Mouse (Mus musculus): ENCODE measurements around the gene Fam213a. TPM values are rescaled to one million over a fixed set of nuclear protein-coding genes. Genes with fewer than 3 reads are reported as not detected.
A peak's percentile ranks its signal among the peaks of the same experiment; 100 is the strongest.

Gene Fam213a
- polyA plus RNA-seq, 1 experiment from 2014 or later, result 40.6 TPM

GRCm38 (mm10) chr14:40956252-40957146 lies 57.1 kb downstream of the Fam213a start:
- Histone ChIP-seq H3K4me1 (ENCODE audit: insufficient read depth, low read depth, low read length) (peaks cover 54% of the 10 kb centered on the region), H3K9me3 (ENCODE audit: low read length) (no peaks in the 10 kb centered on the region), H3K36me3 (ENCODE audit: insufficient read depth, low read length) (no peaks in the 10 kb centered on the region), H3K4me3 (ENCODE audit: low read depth, low read length) (no peak overlapping the region), H3K27me3 (replicated peaks; ENCODE audit: insufficient read depth, low read length) (no peaks in the 10 kb centered on the region), H3K9ac (replicated peaks; ENCODE audit: low read depth) (no peak overlapping the region), H3K27ac (ENCODE audit: low read length) (peak overlapping the region; percentile 92), H3K4me2 (replicated peaks; ENCODE audit: low read depth, low read length) (no peak overlapping the region)
- peak; percentile 75 for ATAC-seq
- WGBS, result 28% methylated on average over 13 of the region's 13 CpGs
- peak; percentile 73 for DNase-seq (ENCODE audit: low spot score)
- TF ChIP-seq CTCF (IDR thresholded peaks at IDR 0.05), result peak; percentile 56
- TF ChIP-seq EP300 (IDR thresholded peaks at IDR 0.05), result peak; percentile 69

GRCm38 (mm10) chr14:40955596-40956251 lies 57.9 kb downstream of the Fam213a start:
- no peak overlapping the region for H3K4me3 ChIP-seq (ENCODE audit: low read depth, low read length)
- H3K4me2 ChIP-seq (replicated peaks; ENCODE audit: low read depth, low read length), result no peak overlapping the region; the same call in 1 of the 2 replicates
- peak; percentile 1; the same call in 1 of the 2 replicates for ATAC-seq
- 25% methylated on average over 10 of the region's 10 CpGs for WGBS
- no peak for TF ChIP-seq EP300 (IDR thresholded peaks at IDR 0.05)
- no peak for TF ChIP-seq CTCF (IDR thresholded peaks at IDR 0.05)
- peaks cover 56% of the 10 kb centered on the region for H3K4me1 ChIP-seq (ENCODE audit: insufficient read depth, low read depth, low read length)
- peak; percentile 32 for DNase-seq (ENCODE audit: low spot score)
- peak overlapping the region; percentile 92 for H3K27ac ChIP-seq (ENCODE audit: low read length)
- no peaks in the 10 kb centered on the region for H3K36me3 ChIP-seq (ENCODE audit: insufficient read depth, low read length)
- no peak overlapping the region for H3K9ac ChIP-seq (replicated peaks; ENCODE audit: low read depth)
- H3K27me3 ChIP-seq (replicated peaks; ENCODE audit: insufficient read depth, low read length), result no peaks in the 10 kb centered on the region
- H3K9me3 ChIP-seq (ENCODE audit: low read length), result no peaks in the 10 kb centered on the region

GRCm38 (mm10) chr14:40955146-40955545 lies 58.4 kb downstream of the Fam213a start:
- no peaks in the 10 kb centered on the region for H3K36me3 ChIP-seq (ENCODE audit: insufficient read depth, low read length)
- ATAC-seq (no peak), DNase-seq (ENCODE audit: low spot score) (no peak)
- H3K9me3 ChIP-seq (ENCODE audit: low read length), result no peaks in the 10 kb centered on the region
- no peaks in the 10 kb centered on the region for H3K27me3 ChIP-seq (replicated peaks; ENCODE audit: insufficient read depth, low read length)
- H3K9ac ChIP-seq (replicated peaks; ENCODE audit: low read depth), result no peak overlapping the region
- WGBS, result 24% methylated on average over 1 of the region's 1 CpGs
- no peak overlapping the region for H3K4me3 ChIP-seq (ENCODE audit: low read depth, low read length)
- no peak for TF ChIP-seq CTCF (IDR thresholded peaks at IDR 0.05)
- peak overlapping the region; percentile 92 for H3K27ac ChIP-seq (ENCODE audit: low read length)
- peaks cover 58% of the 10 kb centered on the region for H3K4me1 ChIP-seq (ENCODE audit: insufficient read depth, low read depth, low read length)
- H3K4me2 ChIP-seq (replicated peaks; ENCODE audit: low read depth, low read length), result no peak overlapping the region; the same call in 1 of the 2 replicates

DNA sequence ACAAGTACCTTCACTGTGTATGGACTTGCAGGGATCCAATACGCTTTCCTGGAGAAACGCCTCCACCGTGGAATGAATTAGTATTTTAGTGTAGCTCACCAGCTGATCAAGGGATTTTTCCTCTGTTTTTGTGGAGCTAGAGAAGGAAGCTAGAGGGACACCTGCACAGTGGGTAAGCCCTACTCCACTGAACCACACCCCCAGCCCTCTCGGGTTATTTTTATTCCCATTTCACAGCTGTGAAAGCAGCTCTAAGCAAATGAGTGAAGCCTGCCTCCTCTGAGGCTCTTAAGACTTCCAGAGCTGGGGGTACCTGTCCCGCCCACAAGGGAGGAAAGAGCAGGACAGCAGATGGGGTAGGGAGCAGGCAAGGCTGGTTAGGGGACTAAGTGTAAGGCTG lies 60.2 kb downstream of the Fam213a start:
- Histone ChIP-seq H3K36me3 (ENCODE audit: insufficient read depth, low read length) (no peaks in the 10 kb centered on the region), H3K4me3 (ENCODE audit: low read depth, low read length) (no peak overlapping the region), H3K9ac (replicated peaks; ENCODE audit: low read depth) (no peak overlapping the region), H3K4me1 (ENCODE audit: insufficient read depth, low read depth, low read length) (peaks cover 57% of the 10 kb centered on the region), H3K9me3 (ENCODE audit: low read length) (no peaks in the 10 kb centered on the region), H3K27ac (ENCODE audit: low read length) (no peak overlapping the region), H3K4me2 (replicated peaks; ENCODE audit: low read depth, low read length) (no peak overlapping the region), H3K27me3 (replicated peaks; ENCODE audit: insufficient read depth, low read length) (no peaks in the 10 kb centered on the region)
- no peak for TF ChIP-seq CTCF (IDR thresholded peaks at IDR 0.05)
- TF ChIP-seq EP300 (IDR thresholded peaks at IDR 0.05), result no peak
- WGBS, result 67% methylated on average over 5 of the region's 5 CpGs
- no peak for DNase-seq (ENCODE audit: low spot score)
- ATAC-seq, result no peak

- Histone ChIP-seq H3K4me1 (ENCODE audit: insufficient read depth, low read depth, low read length) (peaks cover 57% of the 10 kb centered on the region), H3K27ac (ENCODE audit: low read length) (no peak overlapping the region), H3K27me3 (replicated peaks; ENCODE audit: insufficient read depth, low read length) (no peaks in the 10 kb centered on the region), H3K9ac (replicated peaks; ENCODE audit: low read depth) (no peak overlapping the region), H3K4me3 (ENCODE audit: low read depth, low read length) (no peak overlapping the region), H3K36me3 (ENCODE audit: insufficient read depth, low read length) (no peaks in the 10 kb centered on the region), H3K9me3 (ENCODE audit: low read length) (no peaks in the 10 kb centered on the region), H3K4me2 (replicated peaks; ENCODE audit: low read depth, low read length) (no peak overlapping the region)
- no peak for DNase-seq (ENCODE audit: low spot score)
- WGBS, result 56% methylated on average over 2 of the region's 2 CpGs
- TF ChIP-seq EP300 (IDR thresholded peaks at IDR 0.05), result no peak
- no peak for TF ChIP-seq CTCF (IDR thresholded peaks at IDR 0.05)
- ATAC-seq, result no peak
Measured at GRCm38 (mm10) chr14:40952715-40953114, 60.9 kb downstream of the Fam213a start.

DNA sequence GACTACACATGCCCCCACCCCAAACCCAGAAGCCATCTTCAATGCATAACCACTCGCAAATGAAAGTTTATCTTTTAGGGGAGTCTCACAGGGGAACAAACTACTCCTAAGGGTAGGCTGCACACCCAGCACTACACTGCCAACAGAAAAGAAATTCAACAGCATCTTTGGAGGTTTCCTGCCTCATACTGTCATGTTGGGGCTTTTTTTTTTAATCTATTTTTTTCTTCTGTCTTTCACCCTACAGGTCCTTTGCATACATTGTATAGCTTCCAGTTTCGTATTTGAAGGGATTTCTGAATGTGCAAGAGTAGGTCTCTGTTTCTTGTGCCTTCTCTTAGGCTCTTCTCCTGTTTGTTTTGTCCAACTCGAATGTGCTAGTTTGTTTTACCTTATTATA lies 61.3 kb downstream of the Fam213a start:
- Histone ChIP-seq H3K4me1 (ENCODE audit: insufficient read depth, low read depth, low read length) (peaks cover 57% of the 10 kb centered on the region), H3K4me2 (replicated peaks; ENCODE audit: low read depth, low read length) (no peak overlapping the region), H3K36me3 (ENCODE audit: insufficient read depth, low read length) (no peaks in the 10 kb centered on the region), H3K27ac (ENCODE audit: low read length) (no peak overlapping the region), H3K4me3 (ENCODE audit: low read depth, low read length) (no peak overlapping the region), H3K27me3 (replicated peaks; ENCODE audit: insufficient read depth, low read length) (no peaks in the 10 kb centered on the region), H3K9me3 (ENCODE audit: low read length) (no peaks in the 10 kb centered on the region), H3K9ac (replicated peaks; ENCODE audit: low read depth) (no peak overlapping the region)
- DNase-seq (ENCODE audit: low spot score) (no peak), ATAC-seq (no peak)
- TF ChIP-seq CTCF (IDR thresholded peaks at IDR 0.05) (no peak), EP300 (IDR thresholded peaks at IDR 0.05) (no peak)
- WGBS, result 64% methylated on average over 3 of the region's 3 CpGs

Measured in lung, postnatal 0 days (tissue).